Mouse (Mus musculus): ENCODE measurements at regions not wholly inside any gene's neighbourhood (a gene's known extent, or its start where the extent isn't known, plus 50 kb on each side); places are given as distances from the start of the nearest gene placed in this dataset.

DNA sequence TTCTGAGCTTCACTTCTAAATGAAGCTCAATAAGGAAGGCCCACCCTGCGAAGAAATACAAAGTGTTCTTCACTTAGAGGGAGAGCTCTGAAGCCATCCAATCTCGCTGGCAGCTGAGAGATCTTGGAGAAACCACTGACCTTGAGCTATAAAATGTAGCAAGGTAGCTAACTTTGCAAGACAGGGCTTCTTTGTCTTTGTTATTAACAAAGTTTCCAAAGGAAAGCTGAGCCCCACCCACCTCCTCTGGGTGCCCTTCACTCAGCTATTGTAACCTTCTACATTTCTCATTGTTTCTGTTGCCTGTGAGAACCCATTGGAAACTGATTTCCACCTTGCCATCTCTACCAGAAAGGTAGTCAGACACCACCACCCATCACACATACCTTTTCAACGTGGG lies 57.2 kb upstream of the Usp9x start:
- no peak overlapping the region for H3K4me3 ChIP-seq (ENCODE audit: insufficient read depth, low read depth, low read length)
- H3K4me1 ChIP-seq (ENCODE audit: control insufficient read depth, insufficient read depth, insufficient read length, low read length): no peaks in the 10 kb centered on the region
- no peak overlapping the region for H3K27ac ChIP-seq (replicated peaks; ENCODE audit: low read depth, low read length)

DNA sequence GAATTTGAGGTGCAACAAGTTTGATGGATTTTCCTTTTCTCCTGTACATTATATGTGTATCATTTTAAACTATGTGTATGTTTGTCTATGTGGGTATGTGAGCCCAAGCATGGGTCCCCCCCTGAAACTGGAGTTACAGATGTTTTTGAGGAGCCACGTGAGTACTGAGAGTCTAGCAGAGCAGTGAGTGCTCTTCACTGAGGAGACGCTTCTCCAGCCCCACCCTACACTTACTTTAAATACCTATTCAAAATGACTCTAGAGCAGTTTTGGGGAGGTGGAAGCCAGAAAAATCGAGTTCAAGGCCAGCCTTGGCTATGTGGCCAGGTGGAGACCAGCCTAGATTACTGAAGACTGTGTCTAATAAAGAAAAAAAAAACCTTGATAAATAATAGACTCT lies 58.2 kb upstream of the Usp9x start:
- H3K4me3 ChIP-seq (ENCODE audit: insufficient read depth, low read depth, low read length): no peak overlapping the region
- no peaks in the 10 kb centered on the region for H3K4me1 ChIP-seq (ENCODE audit: control insufficient read depth, insufficient read depth, insufficient read length, low read length)
- H3K27ac ChIP-seq (replicated peaks; ENCODE audit: low read depth, low read length): no peak overlapping the region

DNA sequence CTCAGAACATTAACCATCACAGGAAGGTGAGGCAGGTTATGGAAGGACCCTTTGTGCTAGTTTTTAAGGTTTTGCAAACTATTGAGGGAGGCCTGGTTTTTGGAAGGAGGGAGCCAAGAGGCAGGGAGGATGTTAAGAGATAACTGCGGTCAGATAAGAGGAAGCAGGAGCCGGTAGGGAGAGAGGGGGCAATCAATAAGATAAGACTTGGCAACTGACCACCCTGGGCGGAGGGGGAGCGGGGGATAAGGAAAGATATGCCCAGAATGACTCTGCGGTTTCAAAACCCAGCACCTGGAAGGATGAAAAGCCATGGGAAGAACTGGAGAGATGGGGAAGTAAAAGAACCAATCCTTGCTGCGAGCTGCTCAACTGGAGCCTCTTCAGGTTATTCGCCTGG lies 80.5 kb upstream of the Usp9x start:
- Histone ChIP-seq H3K4me3 (ENCODE audit: insufficient read depth, low read depth, low read length) (no peak overlapping the region), H3K27ac (replicated peaks; ENCODE audit: low read depth, low read length) (no peak overlapping the region), H3K4me1 (ENCODE audit: control insufficient read depth, insufficient read depth, insufficient read length, low read length) (no peaks in the 10 kb centered on the region)

DNA sequence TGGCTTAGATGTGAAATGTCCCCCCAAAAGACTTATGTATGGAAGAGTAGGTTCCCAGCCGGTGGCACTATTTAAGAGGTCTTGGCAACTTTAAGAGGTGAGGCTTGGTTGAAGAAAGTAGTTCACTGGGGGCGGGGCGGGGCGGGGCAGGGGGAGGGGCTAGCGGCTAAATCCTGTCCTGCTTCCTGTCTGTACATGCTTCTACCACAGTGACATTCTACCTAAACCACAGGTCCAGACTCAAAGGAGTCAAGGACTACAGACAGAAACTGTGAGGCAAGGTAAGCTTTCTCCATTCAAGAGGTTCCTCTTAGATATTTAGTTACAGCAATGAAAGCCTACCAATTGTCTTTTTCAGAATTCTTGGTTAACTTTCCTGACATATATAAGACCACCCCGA lies 93.6 kb upstream of the Usp9x start:
- Histone ChIP-seq H3K4me3 (ENCODE audit: insufficient read depth, low read depth, low read length) (no peak overlapping the region), H3K27ac (replicated peaks; ENCODE audit: low read depth, low read length) (no peak overlapping the region), H3K4me1 (ENCODE audit: control insufficient read depth, insufficient read depth, insufficient read length, low read length) (no peaks in the 10 kb centered on the region)

DNA sequence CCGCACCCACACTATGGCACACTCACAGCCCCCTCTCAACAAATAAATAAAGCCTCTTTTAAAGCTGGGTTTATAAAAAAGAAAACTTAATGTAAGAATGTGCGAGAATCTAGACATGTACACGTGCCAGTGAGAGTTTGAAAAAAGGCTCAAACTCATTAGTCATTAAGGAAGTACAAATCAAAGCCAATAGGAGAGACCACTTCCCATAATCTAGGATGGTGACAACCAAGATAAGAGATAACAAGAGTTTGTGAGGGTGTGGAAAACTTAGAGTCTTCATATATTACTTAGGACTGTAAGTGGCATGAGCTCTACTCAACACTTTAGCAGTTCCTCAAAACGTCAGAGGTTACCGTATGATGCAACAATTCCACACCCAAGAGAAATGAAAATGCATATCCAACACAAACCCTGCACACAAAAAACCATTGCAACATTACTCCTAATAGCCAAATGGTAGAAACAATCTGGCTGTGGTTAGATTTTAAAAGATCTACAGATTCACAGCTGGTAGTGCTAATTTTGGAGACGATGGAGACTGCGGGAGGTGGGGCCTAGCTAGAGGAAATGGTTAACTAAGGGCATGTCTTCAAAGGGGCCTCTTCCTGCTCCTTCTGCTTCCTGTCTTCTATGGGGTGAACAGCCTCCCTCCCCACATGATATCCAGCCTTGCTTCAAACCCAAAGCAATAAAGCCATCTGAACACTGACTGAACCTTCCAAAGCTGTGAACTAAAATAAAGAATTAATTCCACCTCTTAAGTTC lies 102.1 kb upstream of the Usp9x start:
- Histone ChIP-seq H3K27ac (replicated peaks; ENCODE audit: low read depth, low read length) (no peak overlapping the region), H3K4me3 (ENCODE audit: insufficient read depth, low read depth, low read length) (no peak overlapping the region), H3K4me1 (ENCODE audit: control insufficient read depth, insufficient read depth, insufficient read length, low read length) (no peaks in the 10 kb centered on the region)

DNA sequence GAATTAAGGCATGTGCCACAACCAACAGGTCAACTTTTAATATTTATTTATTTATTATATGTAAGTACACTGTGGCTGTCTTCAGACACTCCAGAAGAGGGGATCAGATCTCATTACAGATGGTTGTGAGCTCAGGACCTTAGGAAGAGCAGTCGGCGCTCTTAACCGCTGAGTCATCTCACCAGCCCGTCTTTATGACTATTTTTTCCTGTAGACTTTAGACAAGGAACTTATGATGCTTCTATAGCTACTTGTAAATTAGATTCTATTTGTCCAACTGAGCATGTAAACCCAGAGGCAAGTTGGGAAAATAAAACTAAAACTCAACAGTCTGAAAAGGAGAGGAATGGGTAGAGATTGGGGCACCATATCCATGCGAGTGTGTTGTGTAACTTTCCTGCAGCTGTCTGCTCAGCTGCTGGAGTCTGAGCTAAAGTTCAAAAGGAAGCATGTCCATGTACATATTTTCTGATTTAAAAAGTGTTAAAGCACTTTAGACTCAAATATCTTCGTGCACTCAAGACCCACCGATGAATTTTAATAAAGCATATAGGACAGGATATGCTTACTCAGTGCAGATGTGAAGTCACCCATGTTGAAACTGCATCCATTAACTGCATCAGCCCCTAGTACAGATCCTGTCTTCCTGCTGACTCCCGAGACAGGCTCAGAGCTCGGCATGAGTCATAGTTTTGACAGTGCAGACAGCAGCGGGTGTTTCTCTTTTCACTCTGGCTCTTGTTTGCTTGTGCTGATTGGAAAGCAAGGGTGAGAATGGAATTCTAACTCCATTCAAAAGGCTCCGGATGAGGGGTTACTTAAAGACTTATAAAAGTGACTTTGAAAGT lies 111.6 kb upstream of the Usp9x start:
- H3K27ac ChIP-seq (replicated peaks; ENCODE audit: low read depth, low read length): no peak overlapping the region
- H3K4me1 ChIP-seq (ENCODE audit: control insufficient read depth, insufficient read depth, insufficient read length, low read length): no peaks in the 10 kb centered on the region
- no peak overlapping the region for H3K4me3 ChIP-seq (ENCODE audit: insufficient read depth, low read depth, low read length)

DNA sequence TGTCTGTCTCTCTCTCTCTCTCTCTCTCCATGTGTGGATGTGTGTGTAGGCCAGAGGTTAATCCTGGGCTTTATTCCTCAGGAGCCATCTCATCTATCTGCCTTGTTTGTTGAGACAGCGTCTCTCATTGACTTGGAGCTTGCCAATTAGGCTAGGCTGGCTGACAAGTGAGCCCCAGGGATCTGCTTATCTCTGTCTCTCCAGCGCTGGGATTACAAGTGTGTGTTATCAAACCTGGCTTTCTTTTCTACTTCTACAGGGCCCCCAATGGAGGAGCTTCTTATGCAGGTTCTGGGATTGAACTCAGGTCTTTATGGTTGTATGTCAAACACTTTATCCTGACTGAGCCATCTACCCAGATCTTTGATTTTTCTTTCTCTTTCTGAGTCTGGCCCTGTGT lies 112.4 kb upstream of the Usp9x start:
- H3K4me1 ChIP-seq (ENCODE audit: control insufficient read depth, insufficient read depth, insufficient read length, low read length): no peaks in the 10 kb centered on the region
- H3K4me3 ChIP-seq (ENCODE audit: insufficient read depth, low read depth, low read length): no peak overlapping the region
- H3K27ac ChIP-seq (replicated peaks; ENCODE audit: low read depth, low read length): no peak overlapping the region

DNA sequence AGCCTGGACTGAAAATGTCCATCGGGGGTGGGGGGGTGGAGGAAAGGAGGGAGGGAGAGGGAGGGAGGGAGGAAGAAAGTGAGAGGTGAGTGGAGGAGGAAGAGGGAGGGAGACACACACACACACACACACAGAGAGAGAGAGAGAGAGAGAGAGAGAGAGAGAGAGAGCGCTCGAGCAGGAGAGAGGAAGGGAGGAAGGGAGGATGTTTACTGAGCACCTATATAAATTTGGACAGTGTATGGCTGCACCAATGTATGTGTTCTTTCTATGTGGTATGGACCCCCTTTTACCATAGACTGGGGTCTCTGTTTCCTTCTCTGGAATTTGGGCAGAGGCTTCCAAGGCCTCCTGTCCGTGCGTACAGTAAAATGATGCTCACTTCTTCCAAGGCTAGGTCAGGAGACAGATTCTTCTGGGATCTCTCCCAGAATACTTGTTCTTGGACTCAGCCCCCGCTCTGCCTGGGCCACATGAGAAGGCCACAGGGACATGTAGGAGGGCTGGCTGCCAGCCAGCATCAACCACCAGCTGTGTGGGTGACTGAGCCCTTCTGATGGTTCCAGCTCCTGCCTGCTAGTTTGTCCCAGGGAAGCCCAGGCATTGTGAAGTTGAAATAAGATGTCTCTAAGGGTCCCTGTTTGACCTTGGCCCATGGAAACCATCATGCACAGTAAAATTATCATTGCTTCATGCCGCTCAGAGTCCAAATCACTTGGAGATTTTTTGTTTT lies 120.2 kb upstream of the Usp9x start:
- Histone ChIP-seq H3K4me1 (ENCODE audit: control insufficient read depth, insufficient read depth, insufficient read length, low read length) (no peaks in the 10 kb centered on the region), H3K4me3 (ENCODE audit: insufficient read depth, low read depth, low read length) (no peak overlapping the region), H3K27ac (replicated peaks; ENCODE audit: low read depth, low read length) (no peak overlapping the region)

DNA sequence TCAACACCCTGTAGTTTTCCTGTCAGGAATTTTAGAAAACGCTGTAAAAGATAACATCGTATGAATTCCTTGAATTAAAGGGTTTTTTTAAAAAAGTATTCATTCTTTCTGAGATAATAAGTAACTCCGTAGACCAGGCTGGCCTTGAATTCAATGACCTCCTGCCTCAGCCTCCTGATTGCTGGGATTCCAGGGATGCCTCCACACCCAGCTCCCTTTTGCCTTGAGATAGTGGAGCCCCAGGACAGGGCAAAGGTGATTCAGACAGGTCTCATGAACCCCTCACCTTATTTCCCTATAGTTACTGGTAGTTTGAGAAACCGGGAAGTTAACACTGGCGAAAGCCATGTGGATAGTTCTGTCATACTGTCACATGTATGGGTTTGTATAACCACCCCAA lies 128.8 kb upstream of the Usp9x start:
- no peak overlapping the region for H3K27ac ChIP-seq (replicated peaks; ENCODE audit: low read depth, low read length)

DNA sequence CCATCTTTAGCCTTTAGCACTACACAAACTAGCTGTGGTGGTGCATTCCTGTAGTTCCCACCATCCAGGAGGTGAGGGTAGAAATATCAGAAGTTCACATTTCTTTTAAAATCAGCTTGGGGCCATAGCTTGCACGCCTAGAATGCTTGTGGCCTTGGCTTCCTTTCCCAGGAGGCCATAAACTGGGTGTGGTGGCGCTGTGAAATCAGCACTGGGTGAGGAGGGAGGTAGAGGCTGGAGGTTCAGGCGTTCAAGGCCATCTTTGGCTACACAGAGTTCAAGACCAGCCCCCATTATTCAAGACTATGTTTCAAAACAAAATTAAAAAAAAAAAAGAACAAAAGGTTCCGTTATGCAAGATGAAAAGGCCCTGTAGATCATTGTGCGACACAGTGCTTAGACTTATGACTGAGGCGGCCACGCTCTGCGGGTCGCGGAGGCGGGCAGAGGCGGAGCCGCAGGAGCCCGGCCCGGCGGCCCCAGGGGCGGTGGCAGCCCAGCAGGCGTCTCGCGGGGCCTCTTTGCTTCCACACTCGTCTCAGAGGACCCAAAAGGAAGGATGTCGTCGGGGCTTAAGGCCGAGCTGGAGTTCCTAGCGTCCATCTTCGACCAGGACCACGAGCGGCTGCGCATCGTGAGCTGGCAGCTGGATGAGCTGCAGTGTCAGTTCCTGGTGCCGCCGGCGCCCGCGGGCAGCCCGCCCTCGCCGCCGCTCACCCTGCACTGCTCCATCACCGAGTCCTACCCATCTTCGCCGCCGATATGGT lies 134.7 kb upstream of the Usp9x start:
- peak overlapping the region; percentile 72 for H3K4me3 ChIP-seq (ENCODE audit: insufficient read depth, low read depth, low read length)
- H3K27ac ChIP-seq (replicated peaks; ENCODE audit: low read depth, low read length): no peak overlapping the region; the same call in 1 of the 2 replicates
- no peaks in the 10 kb centered on the region for H3K4me1 ChIP-seq (ENCODE audit: control insufficient read depth, insufficient read depth, insufficient read length, low read length)

More for the DNA sequence above, 128.8 kb upstream of the Usp9x start:
- H3K4me3 ChIP-seq (ENCODE audit: insufficient read depth, low read depth, low read length): no peak overlapping the region
- H3K4me1 ChIP-seq (ENCODE audit: control insufficient read depth, insufficient read depth, insufficient read length, low read length): no peaks in the 10 kb centered on the region

DNA sequence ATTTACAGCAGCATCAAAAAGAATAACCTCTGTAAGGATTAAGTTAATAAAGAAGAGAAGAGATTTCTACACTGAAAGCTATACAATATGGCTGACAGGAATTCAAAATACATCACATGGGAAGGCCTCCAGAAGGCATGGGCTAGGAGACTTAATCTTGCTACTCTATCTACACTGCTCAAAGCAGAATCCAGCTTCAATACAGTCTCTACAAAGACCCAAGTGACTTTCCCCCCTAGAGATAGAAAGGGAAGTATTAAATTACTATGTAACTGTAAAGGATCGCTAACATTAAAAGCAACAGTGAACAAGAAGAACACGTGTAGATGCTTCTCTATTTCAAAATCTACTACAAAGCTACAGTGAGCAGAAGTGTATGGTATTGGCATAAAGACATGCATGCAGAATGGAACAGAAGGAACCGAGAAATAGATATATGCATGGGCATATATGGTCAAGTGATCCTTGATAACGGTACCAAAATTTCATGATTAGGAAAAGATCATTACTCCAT lies 137.9 kb upstream of the Usp9x start:
- H3K4me3 ChIP-seq (ENCODE audit: insufficient read depth, low read depth, low read length): no peak overlapping the region
- H3K27ac ChIP-seq (replicated peaks; ENCODE audit: low read depth, low read length): no peak overlapping the region
- no peaks in the 10 kb centered on the region for H3K4me1 ChIP-seq (ENCODE audit: control insufficient read depth, insufficient read depth, insufficient read length, low read length)

DNA sequence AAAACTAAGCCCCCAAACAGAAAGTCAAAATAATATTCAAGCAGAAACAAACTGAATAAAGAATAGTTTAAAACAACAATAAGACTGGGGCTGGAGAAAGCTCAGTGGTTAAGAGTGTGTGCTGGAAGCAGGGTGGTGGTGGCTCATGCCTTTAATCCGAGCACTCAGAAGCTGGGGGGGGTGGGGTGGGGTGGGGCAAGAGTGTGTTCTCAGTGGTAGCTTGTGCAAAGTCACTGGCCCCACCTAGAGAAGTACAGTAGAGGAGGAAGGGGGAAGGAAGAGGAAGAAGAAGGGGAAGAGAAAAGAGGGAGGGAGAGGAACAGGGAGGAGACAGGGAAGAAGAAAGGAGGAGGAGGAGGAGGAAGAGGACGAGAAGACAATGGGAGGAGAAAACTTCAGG lies 141.1 kb upstream of the Usp9x start:
- Histone ChIP-seq H3K27ac (replicated peaks; ENCODE audit: low read depth, low read length) (no peak overlapping the region), H3K4me3 (ENCODE audit: insufficient read depth, low read depth, low read length) (no peak overlapping the region), H3K4me1 (ENCODE audit: control insufficient read depth, insufficient read depth, insufficient read length, low read length) (no peaks in the 10 kb centered on the region)

DNA sequence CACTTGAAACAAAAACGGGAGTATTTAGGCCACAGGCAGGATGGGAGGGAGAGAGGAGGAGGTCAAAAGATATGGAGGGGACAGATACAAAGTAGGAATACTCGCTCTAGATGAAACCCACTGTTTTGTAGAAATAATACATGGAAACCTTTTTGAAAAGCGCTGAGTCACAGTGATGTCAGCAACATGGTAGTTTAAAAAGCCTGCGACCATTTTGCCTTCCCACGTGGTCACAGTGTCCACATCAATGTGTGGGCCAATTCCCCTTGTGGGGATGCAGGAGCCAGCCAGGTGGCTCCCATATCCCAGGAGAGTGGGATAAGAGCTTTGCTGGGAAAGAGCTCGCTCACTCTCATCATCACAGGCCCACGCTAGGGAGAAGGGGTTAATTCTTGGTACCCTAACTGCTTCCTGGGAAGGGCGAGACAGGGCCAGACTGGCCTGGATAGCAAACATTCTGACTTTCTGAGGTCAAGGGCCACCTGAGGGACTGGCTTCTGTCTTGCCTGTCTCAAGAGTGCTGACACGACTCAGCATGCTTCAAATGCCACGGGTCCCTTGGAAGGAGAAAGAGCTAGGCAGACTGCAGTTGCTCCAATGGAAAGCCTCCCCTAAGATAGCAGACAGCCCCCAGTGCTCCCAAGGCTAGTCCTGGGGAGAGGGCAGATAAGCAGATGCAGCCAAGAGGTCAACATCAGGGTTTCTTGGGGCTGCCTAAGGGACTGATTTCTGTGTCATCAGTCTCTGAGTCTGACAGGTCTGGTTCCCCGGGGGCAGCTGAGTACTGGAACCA lies 143.3 kb upstream of the Usp9x start:
- Histone ChIP-seq H3K27ac (replicated peaks; ENCODE audit: low read depth, low read length) (no peak overlapping the region), H3K4me1 (ENCODE audit: control insufficient read depth, insufficient read depth, insufficient read length, low read length) (no peaks in the 10 kb centered on the region)

More for the DNA sequence above, 143.3 kb upstream of the Usp9x start:
- no peak overlapping the region for H3K4me3 ChIP-seq (ENCODE audit: insufficient read depth, low read depth, low read length)
